ENCODE assay signal across 11 mouse cellular contexts in the genomic region with DNA sequence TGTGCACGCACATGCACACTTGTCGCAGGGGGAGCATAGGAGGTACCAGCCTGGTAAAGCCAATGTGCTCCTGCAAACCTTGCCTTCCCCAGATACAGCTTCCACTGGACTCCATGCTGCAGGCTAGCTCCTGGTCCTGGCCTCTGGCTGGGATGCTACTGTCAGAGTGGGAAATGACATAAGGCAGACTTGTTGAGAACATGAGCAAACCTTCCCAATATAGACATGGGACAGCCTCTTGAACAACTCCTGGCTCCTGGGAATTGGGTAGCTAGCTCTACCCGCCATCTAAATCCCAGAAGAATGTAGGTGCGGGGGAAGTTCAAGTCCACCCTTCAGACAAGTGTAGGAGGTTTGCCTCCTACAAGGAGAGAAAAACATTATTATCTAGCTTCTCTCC. TPM values are rescaled to one million over a fixed set of nuclear protein-coding genes. Genes with fewer than 3 reads are reported as not detected.
DNase-seq lines count a peak whose midpoint lies in the region; ATAC-seq lines count a peak whose summit lies in the region.
"Had no signal": no experiment of that assay in that cellular context is flagged by ENCODE, and none has a peak within 500 bp of the region (broad histone marks: within the 10 kb centered on the region; RNA-seq: fewer than 3 reads in every experiment).

No protein-coding gene starts in this region.

- peak overlapping the region; percentile 60 for H3K27ac ChIP-seq in forebrain, embryonic 12.5 days
- no peak overlapping the region for H3K27ac ChIP-seq in forebrain, embryonic 16.5 days (ENCODE audit: low read length)
- peak overlapping the region; percentile 36; the same call in 1 of the 2 replicates for H3K27ac ChIP-seq in midbrain, embryonic 12.5 days (replicated peaks)
- H3K27ac ChIP-seq in midbrain, embryonic 11.5 days (ENCODE audit: low read depth, low read length): no peak overlapping the region
- no peak overlapping the region for H3K27ac ChIP-seq in limb, embryonic 12.5 days

- H3K4me3 ChIP-seq in forebrain, embryonic 12.5 days (replicated peaks): no peak overlapping the region
- H3K4me3 ChIP-seq in forebrain, embryonic 16.5 days (replicated peaks; ENCODE audit: low read length): no peak overlapping the region
- H3K4me3 ChIP-seq in midbrain, embryonic 12.5 days: no peak overlapping the region
- H3K4me3 ChIP-seq in midbrain, embryonic 11.5 days (ENCODE audit: low read depth, low read length): no peak overlapping the region
- no peak overlapping the region for H3K4me3 ChIP-seq in limb, embryonic 12.5 days (replicated peaks)

- 90% methylated on average over 4 of the region's 4 CpGs for WGBS in forebrain, embryonic 12.5 days
- 86% methylated on average over 4 of the region's 4 CpGs for WGBS in forebrain, embryonic 16.5 days
- 86% methylated on average over 4 of the region's 4 CpGs for WGBS in midbrain, embryonic 12.5 days
- 83% methylated on average over 4 of the region's 4 CpGs for WGBS in midbrain, embryonic 11.5 days
- WGBS in limb, embryonic 12.5 days: 86% methylated on average over 4 of the region's 4 CpGs

- no peaks in the 10 kb centered on the region for H3K27me3 ChIP-seq in forebrain, embryonic 12.5 days
- H3K27me3 ChIP-seq in forebrain, embryonic 16.5 days (replicated peaks; ENCODE audit: control insufficient read depth, insufficient read depth, low read length): no peaks in the 10 kb centered on the region
- H3K27me3 ChIP-seq in midbrain, embryonic 12.5 days: no peaks in the 10 kb centered on the region
- no peaks in the 10 kb centered on the region for H3K27me3 ChIP-seq in midbrain, embryonic 11.5 days (ENCODE audit: control insufficient read depth, insufficient read depth, low read length)
- peaks cover 4% of the 10 kb centered on the region; the same call in 1 of the 2 replicates for H3K27me3 ChIP-seq in limb, embryonic 12.5 days

- no peak for DNase-seq in midbrain, embryonic 11.5 days (ENCODE audit: low spot score, missing footprints)
- DNase-seq in urinary bladder, adult 2 months (ENCODE audit: low spot score): no peak
- no peak for DNase-seq in right cerebral cortex, adult 2 months (ENCODE audit: low spot score in 2 of 2)
- DNase-seq: adrenal gland, postnatal 10 days; cerebellum, adult 18-20 months; kidney, postnatal 25 days had no signal

- no peak for ATAC-seq in forebrain, embryonic 12.5 days (ENCODE audit: low FRiP score)
- ATAC-seq in forebrain, embryonic 16.5 days: no peak
- ATAC-seq in midbrain, embryonic 12.5 days (ENCODE audit: low FRiP score, low read depth): no peak
- no peak for ATAC-seq in midbrain, embryonic 11.5 days (ENCODE audit: low FRiP score)
- no peak for ATAC-seq in limb, embryonic 12.5 days (ENCODE audit: insufficient number of reproducible peaks, insufficient read depth, low FRiP score, low TSS enrichment, low read depth)
- no peak for ATAC-seq in erythroblast, adult 5-6 weeks (replicated peaks; ENCODE audit: low FRiP score, poor library complexity, severe bottlenecking)

- H3K9me3 ChIP-seq in forebrain, embryonic 12.5 days: no peaks in the 10 kb centered on the region
- H3K9me3 ChIP-seq in forebrain, embryonic 16.5 days (ENCODE audit: control insufficient read depth, low read length): no peaks in the 10 kb centered on the region
- H3K9me3 ChIP-seq in midbrain, embryonic 12.5 days: no peaks in the 10 kb centered on the region
- H3K9me3 ChIP-seq in midbrain, embryonic 11.5 days (ENCODE audit: control insufficient read depth, low read length): no peaks in the 10 kb centered on the region
- no peaks in the 10 kb centered on the region for H3K9me3 ChIP-seq in limb, embryonic 12.5 days

- peaks cover 17% of the 10 kb centered on the region for H3K36me3 ChIP-seq in forebrain, embryonic 12.5 days (replicated peaks)
- no peaks in the 10 kb centered on the region for H3K36me3 ChIP-seq in forebrain, embryonic 16.5 days (ENCODE audit: control insufficient read depth, insufficient read depth)
- no peaks in the 10 kb centered on the region for H3K36me3 ChIP-seq in midbrain, embryonic 12.5 days
- no peaks in the 10 kb centered on the region for H3K36me3 ChIP-seq in midbrain, embryonic 11.5 days (ENCODE audit: control insufficient read depth, insufficient read depth, low read length)
- H3K36me3 ChIP-seq in limb, embryonic 12.5 days: no peaks in the 10 kb centered on the region

- H3K9ac ChIP-seq in forebrain, embryonic 12.5 days: no peak overlapping the region
- H3K9ac ChIP-seq in forebrain, embryonic 16.5 days (replicated peaks; ENCODE audit: low read depth, low read length): no peak overlapping the region
- no peak overlapping the region for H3K9ac ChIP-seq in midbrain, embryonic 12.5 days (replicated peaks)
- H3K9ac ChIP-seq in midbrain, embryonic 11.5 days (ENCODE audit: low read length): no peak overlapping the region
- no peak overlapping the region for H3K9ac ChIP-seq in limb, embryonic 12.5 days (replicated peaks)

- peaks cover 13% of the 10 kb centered on the region for H3K4me1 ChIP-seq in forebrain, embryonic 12.5 days
- H3K4me1 ChIP-seq in forebrain, embryonic 16.5 days (replicated peaks; ENCODE audit: control insufficient read depth, insufficient read depth, low read length): no peaks in the 10 kb centered on the region
- H3K4me1 ChIP-seq in midbrain, embryonic 12.5 days: peaks cover 3% of the 10 kb centered on the region
- no peaks in the 10 kb centered on the region; the same call in 1 of the 2 replicates for H3K4me1 ChIP-seq in midbrain, embryonic 11.5 days (ENCODE audit: control insufficient read depth, insufficient read depth, low read length)
- H3K4me1 ChIP-seq in limb, embryonic 12.5 days (replicated peaks): peaks cover 10% of the 10 kb centered on the region

- no peak overlapping the region for H3K4me2 ChIP-seq in forebrain, embryonic 12.5 days
- H3K4me2 ChIP-seq in forebrain, embryonic 16.5 days (ENCODE audit: low read length): no peak overlapping the region
- H3K4me2 ChIP-seq in midbrain, embryonic 12.5 days (replicated peaks): no peak overlapping the region
- no peak overlapping the region for H3K4me2 ChIP-seq in midbrain, embryonic 11.5 days
- 0 out of 2 replicates have a peak overlapping the region, but pooled peaks have one; percentile 25 for H3K4me2 ChIP-seq in limb, embryonic 12.5 days

RNA-seq across cellular contexts. Expression of gene Galnt16, which starts 56.2 kb away (rescaled TPM):
- polyA plus RNA-seq in forebrain, embryonic 12.5 days (2016; fragmentation: Nextera tagmentation; extraction: Ambion mirVana): 29.4 and 31.6 TPM in 2 replicates
- polyA plus RNA-seq in forebrain, embryonic 16.5 days (2015; fragmentation: Nextera tagmentation; extraction: Ambion mirVana): 22.4 and 28.5 TPM in 2 replicates
- 24.7 and 29.8 TPM in 2 replicates for polyA plus RNA-seq in midbrain, embryonic 12.5 days (2016; fragmentation: Nextera tagmentation; extraction: Ambion mirVana)
- 13.1 and 14.0 TPM in 2 replicates for polyA plus RNA-seq in midbrain, embryonic 11.5 days (2014; fragmentation: Nextera tagmentation; extraction: Ambion mirVana)
- polyA plus RNA-seq in limb, embryonic 12.5 days (2016; fragmentation: Nextera tagmentation; extraction: Ambion mirVana): 8.9 and 10.7 TPM in 2 replicates
- not detected in 2 replicates for total RNA-seq in erythroblast, adult 5-6 weeks (2015; ENCODE audit: low replicate concordance)
- not detected in 2 replicates for total RNA-seq in erythroblast, adult 5-6 weeks (2017; ENCODE audit: low replicate concordance)
- 13.2 and 21.2 TPM in 2 replicates for polyA plus RNA-seq in urinary bladder, adult 2 months (2012; rRNA removed)

Comparison
In these comparisons a context has a peak if more than half of its experiments do, and no peak if none do; other contexts are left out.
1. H3K27ac ChIP-seq: peak in forebrain, embryonic 12.5 days (single experiment) and midbrain, embryonic 12.5 days (single experiment); none in forebrain, embryonic 16.5 days (single experiment), midbrain, embryonic 11.5 days (single experiment) and limb, embryonic 12.5 days (single experiment).